Mouse (Mus musculus) kidney, postnatal 0 days (tissue): Measurements from ENCODE around the gene Vrk2. TPM values are rescaled to one million over a fixed set of nuclear protein-coding genes. Genes with fewer than 3 reads are reported as not detected.
A peak's percentile ranks its signal among the peaks of the same experiment; 100 is the strongest.

Source experiments
- ATAC-seq: fragments of 200-750 bp; cut with Nextera tagmentation; replicated peaks from 2 replicates; pipeline ENCODE4 v1.8.0; 2017; ENCODE audit warnings: low read depth, moderate number of reproducible peaks, moderate TSS enrichment, moderate library complexity; ENCODE audit not compliant: low FRiP score
- DNase-seq: peaks from one replicate; pipeline ENCODE4 v3.0.0-alpha.2; 2016; ENCODE audit warnings: low spot score
- H3K27ac ChIP-seq: fragments of 300-500 bp; sonication (generic); 2 replicates; pipeline ENCODE4 v1.5.1; 2014; ENCODE audit warnings: mild to moderate bottlenecking
- H3K27me3 ChIP-seq: fragments of 300-500 bp; sonication (generic); 2 replicates; pipeline ENCODE4 v1.6.1; 2014; ENCODE audit warnings: low read length, mixed read lengths; ENCODE audit not compliant: insufficient read depth
- H3K36me3 ChIP-seq: fragments of 300-500 bp; sonication (generic); 2 replicates; pipeline ENCODE4 v1.6.1; 2014; ENCODE audit warnings: low read length, mixed read lengths; ENCODE audit not compliant: insufficient read depth
- H3K4me1 ChIP-seq: fragments of 300-500 bp; sonication (generic); replicated peaks from 2 replicates; pipeline ENCODE4 v1.6.1; 2014; ENCODE audit warnings: antibody characterized with exemption, low read length, mixed read lengths; ENCODE audit not compliant: insufficient read depth
- H3K4me2 ChIP-seq: fragments of 300-500 bp; sonication (generic); 2 replicates; pipeline ENCODE4 v1.6.1; 2014; ENCODE audit warnings: mild to moderate bottlenecking, low read length, moderate library complexity, mixed read lengths
- H3K4me3 ChIP-seq: fragments of 300-500 bp; sonication (generic); replicated peaks from 2 replicates; pipeline ENCODE4 v1.5.1; 2014; ENCODE audit warnings: low read depth, low read length
- H3K9ac ChIP-seq: fragments of 300-500 bp; sonication (generic); 2 replicates; pipeline ENCODE4 v1.6.1; 2014; ENCODE audit warnings: low read depth, low read length
- H3K9me3 ChIP-seq: fragments of 300-500 bp; sonication (generic); replicated peaks from 2 replicates; pipeline ENCODE4 v1.6.1; 2016; ENCODE audit warnings: low read length, inconsistent platforms, mixed read lengths
- CTCF ChIP-seq: IDR thresholded peaks from 2 replicates; pipeline ENCODE4 v1.5.1; 2016; ENCODE audit warnings: antibody characterized with exemption, low read depth, mild to moderate bottlenecking, moderate library complexity
- WGBS: fragments of 180-500 bp; shearing (Covaris S2); extraction: QIAGEN DNeasy Blood & Tissue Kit; methylation state at CpG from one replicate; pipeline ENCODE4 v1.1.7; 2014; 5-methylcytosine and 5-hydroxymethylcytosine counted together
- polyA plus RNA-seq: library from polyadenylated mRNA; unstranded; fragments of >200 nt; fragmentation: Nextera tagmentation; extraction: Ambion mirVana; gene quantifications from 2 replicates; pipeline ENCODE4 v1.2.1, GENCODE M21; 2015

The Vrk2 gene
- polyA plus RNA-seq, 1 experiment from 2014 or later = 14.1 TPM

GRCm38 (mm10) chr11:26597145-26597544, 3.3 kb upstream of the Vrk2 start:
- Histone ChIP-seq H3K9ac (no peak overlapping the region), H3K4me3 (no peak overlapping the region), H3K36me3 (no peaks in the 10 kb centered on the region), H3K4me2 (no peak overlapping the region), H3K27me3 (no peaks in the 10 kb centered on the region), H3K27ac (no peak overlapping the region), H3K9me3 (no peaks in the 10 kb centered on the region), H3K4me1 (0 out of 2 replicates have a peak, but pooled peaks cover 5% of the 10 kb centered on the region)
- WGBS = 56% methylated on average over 6 of the region's 6 CpGs
- no peak for DNase-seq
- TF ChIP-seq CTCF = no peak
- no peak for ATAC-seq

GRCm38 (mm10) chr11:26596186-26596585, 2.4 kb upstream of the Vrk2 start:
- WGBS = 95% methylated on average over 1 of the region's 1 CpGs
- ATAC-seq = no peak
- Histone ChIP-seq H3K9me3 (no peaks in the 10 kb centered on the region), H3K36me3 (no peaks in the 10 kb centered on the region), H3K4me2 (no peak overlapping the region), H3K4me1 (0 out of 2 replicates have a peak, but pooled peaks cover 5% of the 10 kb centered on the region), H3K4me3 (no peak overlapping the region), H3K9ac (no peak overlapping the region), H3K27ac (no peak overlapping the region), H3K27me3 (no peaks in the 10 kb centered on the region)
- no peak for TF ChIP-seq CTCF
- DNase-seq = no peak

- H3K4me1 ChIP-seq = 0 out of 2 replicates have a peak, but pooled peaks cover 5% of the 10 kb centered on the region
- no peak for DNase-seq
- no peaks in the 10 kb centered on the region for H3K36me3 ChIP-seq
- 91% methylated on average over 1 of the region's 1 CpGs for WGBS
- H3K4me3 ChIP-seq = no peak overlapping the region
- H3K27ac ChIP-seq = no peak overlapping the region
- H3K9me3 ChIP-seq = no peaks in the 10 kb centered on the region
- no peak overlapping the region for H3K9ac ChIP-seq
- no peak for TF ChIP-seq CTCF
- ATAC-seq = no peak
- H3K4me2 ChIP-seq = no peak overlapping the region
- H3K27me3 ChIP-seq = no peaks in the 10 kb centered on the region
Observed at GRCm38 (mm10) chr11:26594487-26594886, 688 bp upstream of the Vrk2 start.

- DNase-seq = no peak
- TF ChIP-seq CTCF = no peak
- no peaks in the 10 kb centered on the region for H3K36me3 ChIP-seq
- peak overlapping the region; percentile 80 for H3K4me2 ChIP-seq
- WGBS = 34% methylated on average over 6 of the region's 6 CpGs
- H3K27me3 ChIP-seq = no peaks in the 10 kb centered on the region
- no peak for ATAC-seq
- peak overlapping the region; percentile 83 for H3K9ac ChIP-seq
- H3K9me3 ChIP-seq = no peaks in the 10 kb centered on the region
- H3K4me1 ChIP-seq = 0 out of 2 replicates have a peak, but pooled peaks cover 5% of the 10 kb centered on the region
- peak overlapping the region; percentile 77 for H3K4me3 ChIP-seq
- peak overlapping the region; percentile 78 for H3K27ac ChIP-seq
Observed at GRCm38 (mm10) chr11:26592395-26593053, 1.3 kb downstream of the Vrk2 start.

- Histone ChIP-seq H3K36me3 (0 out of 2 replicates have a peak, but pooled peaks cover 3% of the 10 kb centered on the region), H3K27ac (no peak overlapping the region), H3K9me3 (no peaks in the 10 kb centered on the region), H3K4me1 (no peaks in the 10 kb centered on the region), H3K27me3 (no peaks in the 10 kb centered on the region), H3K4me3 (no peak overlapping the region), H3K9ac (no peak overlapping the region), H3K4me2 (no peak overlapping the region)
- TF ChIP-seq CTCF = no peak
- WGBS = 93% methylated on average over 1 of the region's 1 CpGs
- DNase-seq (no peak), ATAC-seq (no peak)
Observed at GRCm38 (mm10) chr11:26587184-26587524, 6.6 kb downstream of the Vrk2 start.

- no peak for ATAC-seq
- TF ChIP-seq CTCF = no peak
- H3K4me3 ChIP-seq = no peak overlapping the region
- DNase-seq = no peak
- 0 out of 2 replicates have a peak, but pooled peaks cover 3% of the 10 kb centered on the region for H3K36me3 ChIP-seq
- no peak overlapping the region for H3K27ac ChIP-seq
- H3K4me2 ChIP-seq = no peak overlapping the region
- no peak overlapping the region for H3K9ac ChIP-seq
- no peaks in the 10 kb centered on the region for H3K4me1 ChIP-seq
- H3K9me3 ChIP-seq = no peaks in the 10 kb centered on the region
- no peaks in the 10 kb centered on the region for H3K27me3 ChIP-seq
- WGBS = 64% methylated on average over 6 of the region's 6 CpGs
Observed at GRCm38 (mm10) chr11:26586367-26587183, 7.2 kb downstream of the Vrk2 start.
